8 mouse cellular contexts compared by ENCODE assay signal in the genomic region with DNA sequence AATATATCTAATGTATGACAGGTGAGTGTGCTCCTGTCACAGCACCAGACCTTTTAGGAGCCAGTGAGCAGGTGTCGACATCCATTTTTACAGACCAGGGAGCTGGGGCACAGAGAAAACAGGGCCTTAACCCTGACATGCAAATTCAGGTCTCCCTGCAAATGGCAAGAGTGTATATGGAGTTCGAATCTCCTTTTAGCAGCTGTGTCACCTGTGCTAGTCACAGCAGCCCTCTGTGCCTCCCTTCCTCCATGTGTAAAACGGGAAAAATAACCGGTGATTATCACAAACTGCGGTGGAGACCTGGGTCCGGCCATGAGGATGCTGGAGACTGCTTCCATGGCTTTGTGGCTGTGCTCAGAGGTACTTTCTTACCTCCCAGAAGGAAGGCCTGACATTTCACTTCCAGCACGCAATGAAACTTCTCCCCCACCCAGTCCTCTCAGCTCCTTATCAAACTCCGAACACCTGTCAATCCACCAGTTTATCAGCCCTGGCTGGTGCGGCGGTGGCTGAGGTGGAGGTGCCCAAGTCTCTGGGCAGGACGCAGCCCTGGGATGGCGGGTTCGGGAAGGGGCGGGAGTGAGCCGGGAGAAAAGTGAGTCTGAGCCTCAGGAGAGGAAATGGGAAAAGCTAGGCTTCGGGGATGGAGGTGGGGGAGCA. TPM values are rescaled to one million over a fixed set of nuclear protein-coding genes. Genes with fewer than 3 reads are reported as not detected.
DNase-seq lines count a peak whose midpoint lies in the region; ATAC-seq and TF ChIP-seq lines count a peak whose summit lies in the region.
"Had no signal": no experiment of that assay in that cellular context is flagged by ENCODE, and none has a peak within 500 bp of the region (broad histone marks: within the 10 kb centered on the region; RNA-seq: fewer than 3 reads in every experiment).

No protein-coding gene starts in this region.

- no peaks in the 10 kb centered on the region for H3K36me3 ChIP-seq in lung, embryonic 14.5 days (ENCODE audit: insufficient read depth)
- no peaks in the 10 kb centered on the region for H3K36me3 ChIP-seq in intestine, embryonic 16.5 days (ENCODE audit: control insufficient read depth, insufficient read depth, low read length)

- no peak for DNase-seq in lung, embryonic 14.5 days
- no peak for DNase-seq in lung, postnatal 25 days (ENCODE audit: low spot score)
- DNase-seq in spleen, postnatal 14 days (ENCODE audit: low spot score in 2 of 2): peak; percentile 66 to 71
- no peak for DNase-seq in T-cell, adult 2 months (ENCODE audit: low spot score)
- DNase-seq in ovary, postnatal 10 days (ENCODE audit: low spot score): no peak

- 0 out of 2 replicates have a peak, but pooled peaks cover 3% of the 10 kb centered on the region for H3K4me1 ChIP-seq in lung, embryonic 14.5 days (ENCODE audit: insufficient read depth)
- H3K4me1 ChIP-seq in intestine, embryonic 16.5 days (ENCODE audit: control insufficient read depth, insufficient read depth, low read length): peaks cover 8% of the 10 kb centered on the region

- peak overlapping the region; percentile 20; the same call in 1 of the 2 replicates for H3K9ac ChIP-seq in lung, embryonic 14.5 days
- peak overlapping the region; percentile 30; the same call in 1 of the 2 replicates for H3K9ac ChIP-seq in intestine, embryonic 16.5 days (ENCODE audit: low read depth, low read length)

- peak overlapping the region; percentile 12; the same call in 1 of the 2 replicates for H3K4me3 ChIP-seq in lung, embryonic 14.5 days (ENCODE audit: low read depth, low read length)
- 0 out of 2 replicates have a peak overlapping the region, but pooled peaks have one; percentile 13 for H3K4me3 ChIP-seq in intestine, embryonic 16.5 days (ENCODE audit: low read length)

- 11% methylated on average over 16 of the region's 16 CpGs for WGBS in lung, embryonic 14.5 days
- WGBS in intestine, embryonic 16.5 days: 10% methylated on average over 16 of the region's 16 CpGs

- peak overlapping the region; percentile 34; the same call in 1 of the 2 replicates for H3K27ac ChIP-seq in lung, embryonic 14.5 days (ENCODE audit: low read depth)
- no peak overlapping the region for H3K27ac ChIP-seq in intestine, embryonic 16.5 days (ENCODE audit: low read length)

- no peak for TF ChIP-seq CTCF in lung, embryonic 14.5 days (IDR thresholded peaks at IDR 0.05; ENCODE audit: low read depth)

- H3K4me2 ChIP-seq in lung, embryonic 14.5 days: peak overlapping the region; percentile 51
- peak overlapping the region; percentile 27; the same call in 1 of the 2 replicates for H3K4me2 ChIP-seq in intestine, embryonic 16.5 days (ENCODE audit: low read depth, low read length)

- peaks cover 22% of the 10 kb centered on the region for H3K27me3 ChIP-seq in lung, embryonic 14.5 days (ENCODE audit: insufficient read depth, low read length)
- H3K27me3 ChIP-seq in intestine, embryonic 16.5 days (replicated peaks; ENCODE audit: control insufficient read depth, insufficient read depth, low read length): peaks cover 2% of the 10 kb centered on the region; the same call in 1 of the 2 replicates

- peak; percentile 33; the same call in 1 of the 2 replicates for ATAC-seq in lung, embryonic 14.5 days (ENCODE audit: insufficient read depth)
- ATAC-seq in common myeloid progenitor, adult 5-6 weeks (replicated peaks; ENCODE audit: low read depth, poor library complexity, severe bottlenecking): peak; percentile 45; the same call in 1 of the 2 replicates
- ATAC-seq in intestine, embryonic 16.5 days: peak; percentile 84

- no peaks in the 10 kb centered on the region for H3K9me3 ChIP-seq in lung, embryonic 14.5 days (ENCODE audit: low read depth, low read length)
- H3K9me3 ChIP-seq in intestine, embryonic 16.5 days (ENCODE audit: control insufficient read depth, low read length): no peaks in the 10 kb centered on the region

RNA-seq across cellular contexts. Expression of a gene that starts 4.9 kb away (rescaled TPM):
- 1.6 and 1.7 TPM in 2 replicates for polyA plus RNA-seq in lung, embryonic 14.5 days (2014; fragmentation: Nextera tagmentation; extraction: Ambion mirVana)
- total RNA-seq in common myeloid progenitor, adult 5-6 weeks (2017): 52.9 and 59.6 TPM in 2 replicates
- 3.6 and 10.1 TPM in 2 replicates for polyA plus RNA-seq in intestine, embryonic 16.5 days (2015; fragmentation: Nextera tagmentation; extraction: Ambion mirVana)
- total RNA-seq: left cerebral cortex, postnatal 25 days had no signal

RNA-seq across cellular contexts. Expression of a gene that starts 16.1 kb away (rescaled TPM):
- 34.4 and 36.5 TPM in 2 replicates for polyA plus RNA-seq in lung, embryonic 14.5 days (2014; fragmentation: Nextera tagmentation; extraction: Ambion mirVana)
- total RNA-seq in common myeloid progenitor, adult 5-6 weeks (2017): 55.1 and 63.9 TPM in 2 replicates
- polyA plus RNA-seq in intestine, embryonic 16.5 days (2015; fragmentation: Nextera tagmentation; extraction: Ambion mirVana): 22.5 and 25.7 TPM in 2 replicates

RNA-seq across cellular contexts. Expression of a gene that starts 45.6 kb away (rescaled TPM):
- polyA plus RNA-seq in lung, embryonic 14.5 days (2014; fragmentation: Nextera tagmentation; extraction: Ambion mirVana): 151 and 155 TPM in 2 replicates
- total RNA-seq in common myeloid progenitor, adult 5-6 weeks (2017): 168 and 202 TPM in 2 replicates
- 146 and 155 TPM in 2 replicates for polyA plus RNA-seq in intestine, embryonic 16.5 days (2015; fragmentation: Nextera tagmentation; extraction: Ambion mirVana)

RNA-seq across cellular contexts. Expression of a gene that starts 54.2 kb away (rescaled TPM):
- 341 and 344 TPM in 2 replicates for polyA plus RNA-seq in lung, embryonic 14.5 days (2014; fragmentation: Nextera tagmentation; extraction: Ambion mirVana)
- 172 and 177 TPM in 2 replicates for total RNA-seq in common myeloid progenitor, adult 5-6 weeks (2017)
- 462 and 467 TPM in 2 replicates for polyA plus RNA-seq in intestine, embryonic 16.5 days (2015; fragmentation: Nextera tagmentation; extraction: Ambion mirVana)

Comparison
In these comparisons a context has a peak if more than half of its experiments do, and no peak if none do; other contexts are left out.
1. ATAC-seq: peak in every context shown above with its lines; median percentile 84 in intestine, embryonic 16.5 days; 45 in common myeloid progenitor, adult 5-6 weeks; 33 in lung, embryonic 14.5 days.
2. DNase-seq: peak in spleen, postnatal 14 days (2 of 2); none in lung, embryonic 14.5 days (single experiment), lung, postnatal 25 days (single experiment), T-cell, adult 2 months (single experiment) and ovary, postnatal 10 days (single experiment).